Mouse (Mus musculus) MEL (cell line): ENCODE results near the gene Plek. TPM values are rescaled to one million over a fixed set of nuclear protein-coding genes. Genes with fewer than 3 reads are reported as not detected.
A peak's percentile ranks its signal among the peaks of the same experiment; 100 is the strongest.
"Not testable (repeated sequence)": the region's sequence is repeated elsewhere in the genome, so short reads cannot be mapped to it uniquely, and the experiment has no call there.

Experiments
- DNase-seq: peaks from one replicate; pipeline ENCODE4 v3.0.0; 2011; ENCODE audit warnings: low read depth, low spot score
- H3K27ac ChIP-seq: 2 replicates; pipeline ENCODE4 v1.5.1; 2012; ENCODE audit warnings: low read depth, mild to moderate bottlenecking, control low read depth, low read length, moderate library complexity; ENCODE audit not compliant: control insufficient read depth
- H3K27me3 ChIP-seq, 2 experiments: fragments of 150-350 bp in 1 of 2; sonication (generic) in 1 of 2; 2 replicates each; pipeline ENCODE4 v1.6.1; 2012; ENCODE audit warnings: low read length in 2 of 2, mild to moderate bottlenecking in 2 of 2, improper control_type of control experiment in 1 of 2, moderate library complexity in 1 of 2; ENCODE audit not compliant: insufficient read depth in 2 of 2, control insufficient read depth in 1 of 2
- H3K36me3 ChIP-seq, 2 experiments: 2 replicates each; pipeline ENCODE4 v1.6.1; 2012 to 2014; ENCODE audit warnings: low read length in 2 of 2, improper control_type of control experiment in 1 of 2, inconsistent platforms in 1 of 2, mild to moderate bottlenecking in 1 of 2; ENCODE audit not compliant: insufficient read depth in 2 of 2, control insufficient read depth in 1 of 2
- H3K4me1 ChIP-seq, 2 experiments: fragments of 150-350 bp in 1 of 2; sonication (generic) in 1 of 2; 2 replicates each; pipeline ENCODE4 v1.6.1; 2012; ENCODE audit warnings: low read length in 2 of 2, improper control_type of control experiment in 1 of 2, mild to moderate bottlenecking in 1 of 2; ENCODE audit not compliant: insufficient read depth in 2 of 2, control insufficient read depth in 1 of 2
- H3K4me3 ChIP-seq, 2 experiments: fragments of 150-350 bp in 1 of 2; sonication (generic) in 1 of 2; 2 replicates each; pipeline ENCODE4 v1.5.1; 2012; ENCODE audit warnings: low read depth in 2 of 2, low read length in 2 of 2, mild to moderate bottlenecking in 2 of 2, moderate library complexity in 2 of 2, control low read depth in 1 of 2, improper control_type of control experiment in 1 of 2; ENCODE audit not compliant: control insufficient read depth in 1 of 2, insufficient read depth in 1 of 2
- H3K79me2 ChIP-seq: 2 replicates; pipeline ENCODE4 v1.6.1; 2012; ENCODE audit warnings: mild to moderate bottlenecking, low read length, moderate library complexity; ENCODE audit not compliant: control insufficient read depth, poor library complexity, insufficient read depth
- H3K9ac ChIP-seq: 2 replicates; pipeline ENCODE4 v1.6.1; 2012; ENCODE audit warnings: low read depth, mild to moderate bottlenecking, control low read depth, low read length, moderate library complexity; ENCODE audit not compliant: control insufficient read depth, poor library complexity, severe bottlenecking
- H3K9me3 ChIP-seq: fragments of 150-350 bp; sonication (generic); replicated peaks from 2 replicates; pipeline ENCODE4 v1.6.1; 2012; ENCODE audit warnings: mild to moderate bottlenecking, low read length, improper control_type of control experiment, moderate library complexity; ENCODE audit not compliant: insufficient read depth
- BHLHE40 ChIP-seq: IDR thresholded peaks from 2 replicates; pipeline ENCODE4 v1.6.1; 2012; ENCODE audit warnings: low read depth, mild to moderate bottlenecking, inconsistent platforms, low read length, improper control_type of control experiment, borderline replicate concordance
- CTCF ChIP-seq, 3 experiments: IDR thresholded peaks in 2 of 3; conservative IDR thresholded peaks in 1 of 3; 2 replicates each; pipeline ENCODE4 v1.5.1; 2011 to 2012; ENCODE audit warnings: low read length in 3 of 3, low read depth in 2 of 3, mild to moderate bottlenecking in 2 of 3, improper control_type of control experiment in 1 of 3, inconsistent platforms in 1 of 3, mixed read lengths in 1 of 3, moderate library complexity in 1 of 3; ENCODE audit not compliant: control insufficient read depth in 1 of 3, insufficient read depth in 1 of 3, poor library complexity in 1 of 3, severe bottlenecking in 1 of 3
- E2F4 ChIP-seq: IDR thresholded peaks from 2 replicates; pipeline ENCODE4 v1.6.1; 2011; ENCODE audit warnings: low read depth, low read length, improper control_type of control experiment, borderline replicate concordance
- ELF1 ChIP-seq: IDR thresholded peaks from 2 replicates; pipeline ENCODE4 v1.6.1; 2014; ENCODE audit warnings: low read depth, mild to moderate bottlenecking, inconsistent platforms, low read length, improper control_type of control experiment, moderate library complexity
- EP300 ChIP-seq, 2 experiments: IDR thresholded peaks; 2 replicates each; pipeline ENCODE4 v1.6.1; 2011; ENCODE audit warnings: improper control_type of control experiment in 2 of 2, low read length in 2 of 2, low read depth in 1 of 2, mild to moderate bottlenecking in 1 of 2
- ETS1 ChIP-seq: IDR thresholded peaks from 2 replicates; pipeline ENCODE4 v1.6.1; 2012; ENCODE audit warnings: low read depth, mild to moderate bottlenecking, inconsistent platforms, low read length, improper control_type of control experiment, moderate library complexity
- GABPA ChIP-seq: IDR thresholded peaks from 2 replicates; pipeline ENCODE4 v1.6.1; 2012; ENCODE audit warnings: low read depth, mild to moderate bottlenecking, inconsistent platforms, low read length, improper control_type of control experiment, moderate library complexity
- GATA1 ChIP-seq: IDR thresholded peaks from 2 replicates; pipeline ENCODE4 v1.6.1; 2011; ENCODE audit warnings: low read depth, low read length, improper control_type of control experiment
- HCFC1 ChIP-seq: IDR thresholded peaks from 2 replicates; pipeline ENCODE4 v1.6.1; 2012; ENCODE audit warnings: low read depth, mild to moderate bottlenecking, inconsistent platforms, low read length, improper control_type of control experiment, moderate library complexity
- JUND ChIP-seq: IDR thresholded peaks from 2 replicates; pipeline ENCODE4 v1.6.1; 2011; ENCODE audit warnings: low read depth, mild to moderate bottlenecking, improper control_type of control experiment, low read length
- MAFK ChIP-seq: IDR thresholded peaks from 2 replicates; pipeline ENCODE4 v1.6.1; 2011; ENCODE audit warnings: low read depth, mild to moderate bottlenecking, low read length, improper control_type of control experiment, borderline replicate concordance
- MEF2A ChIP-seq: IDR thresholded peaks from 2 replicates; pipeline ENCODE4 v1.6.1; 2014; ENCODE audit warnings: low read depth, mild to moderate bottlenecking, inconsistent platforms, low read length, improper control_type of control experiment; ENCODE audit not compliant: poor library complexity, insufficient replicate concordance, severe bottlenecking; ENCODE audit errors: extremely low read depth
- MXI1 ChIP-seq: IDR thresholded peaks from 2 replicates; pipeline ENCODE4 v1.6.1; 2011; ENCODE audit warnings: mild to moderate bottlenecking, low read depth, low read length, improper control_type of control experiment
- MYB ChIP-seq: IDR thresholded peaks from 2 replicates; pipeline ENCODE4 v1.6.1; 2011; ENCODE audit warnings: mild to moderate bottlenecking, low read depth, low read length, improper control_type of control experiment
- MYC ChIP-seq: IDR thresholded peaks from 2 replicates; pipeline ENCODE4 v1.6.1; 2011; ENCODE audit warnings: low read depth, mild to moderate bottlenecking, low read length, improper control_type of control experiment, moderate library complexity
- NELFE ChIP-seq: IDR thresholded peaks from 2 replicates; pipeline ENCODE4 v1.6.1; 2011; ENCODE audit warnings: low read depth, low read length, improper control_type of control experiment
- NRF1 ChIP-seq: IDR thresholded peaks from 2 replicates; pipeline ENCODE4 v1.6.1; 2014; ENCODE audit warnings: low read depth, mild to moderate bottlenecking, inconsistent platforms, low read length, improper control_type of control experiment, moderate library complexity; ENCODE audit not compliant: poor library complexity, insufficient read depth, severe bottlenecking
- POLR2AphosphoS5 ChIP-seq: IDR thresholded peaks from 2 replicates; pipeline ENCODE4 v1.6.1; 2012; ENCODE audit warnings: low read depth, borderline replicate concordance, mild to moderate bottlenecking, inconsistent platforms, low read length, moderate library complexity, mixed read lengths
- RCOR1 ChIP-seq: IDR thresholded peaks from 2 replicates; pipeline ENCODE4 v1.6.1; 2012; ENCODE audit warnings: low read depth, mild to moderate bottlenecking, inconsistent platforms, low read length, improper control_type of control experiment
- SIN3A ChIP-seq: IDR thresholded peaks from 2 replicates; pipeline ENCODE4 v1.6.1; 2012; ENCODE audit warnings: low read length, improper control_type of control experiment, inconsistent platforms
- SMC3 ChIP-seq: IDR thresholded peaks from 2 replicates; pipeline ENCODE4 v1.6.1; 2011; ENCODE audit warnings: low read depth, low read length, improper control_type of control experiment
- TAL1 ChIP-seq: IDR thresholded peaks from 2 replicates; pipeline ENCODE4 v1.6.1; 2012; ENCODE audit warnings: mild to moderate bottlenecking, inconsistent platforms, low read length, moderate library complexity, mixed read lengths
- TCF12 ChIP-seq: IDR thresholded peaks from 2 replicates; pipeline ENCODE4 v1.6.1; 2014; ENCODE audit warnings: low read depth, mild to moderate bottlenecking, inconsistent platforms, low read length, improper control_type of control experiment, moderate library complexity
- USF1 ChIP-seq: IDR thresholded peaks from 2 replicates; pipeline ENCODE4 v1.6.1; 2014; ENCODE audit warnings: low read depth, mild to moderate bottlenecking, inconsistent platforms, low read length, improper control_type of control experiment, moderate library complexity
- ZC3H11A ChIP-seq: IDR thresholded peaks from 2 replicates; pipeline ENCODE4 v1.6.1; 2012; ENCODE audit warnings: low read depth, mild to moderate bottlenecking, inconsistent platforms, low read length, improper control_type of control experiment
- ZKSCAN1 ChIP-seq: IDR thresholded peaks from 2 replicates; pipeline ENCODE4 v1.6.1; 2012; ENCODE audit warnings: low read depth, mild to moderate bottlenecking, inconsistent platforms, low read length, improper control_type of control experiment, moderate library complexity
- ZMIZ1 ChIP-seq: IDR thresholded peaks from 2 replicates; pipeline ENCODE4 v1.6.1; 2012; ENCODE audit warnings: low read depth, mild to moderate bottlenecking, inconsistent platforms, low read length, improper control_type of control experiment, moderate library complexity
- ZNF384 ChIP-seq: IDR thresholded peaks from 2 replicates; pipeline ENCODE4 v1.6.1; 2012; ENCODE audit warnings: low read depth, mild to moderate bottlenecking, inconsistent platforms, low read length, improper control_type of control experiment
- polyA plus RNA-seq, 2 experiments: library from polyadenylated mRNA; stranded (reverse) in 1 of 2; unstranded in 1 of 2; fragments of >175 nt in 1 of 2; fragments of >200 nt in 1 of 2; gene quantifications; 2 replicates each; pipeline versions ENCODE4 v1.2.1 to v1.2.4; 2012; ENCODE audit warnings: low replicate concordance in 2 of 2, low read depth in 1 of 2; ENCODE audit not compliant: insufficient read length in 2 of 2, insufficient read depth in 1 of 2, missing spikeins in 1 of 2
- total RNA-seq: library from RNA; depleted of rRNA; stranded (reverse); fragments of 300-350 nt; gene quantifications from 2 replicates; pipeline ENCODE4 v1.2.3, GENCODE M21; 2012

Plek gene
- total and polyA plus RNA-seq, 3 experiments, result 51.5 to 357 (median 76.7) TPM

DNA sequence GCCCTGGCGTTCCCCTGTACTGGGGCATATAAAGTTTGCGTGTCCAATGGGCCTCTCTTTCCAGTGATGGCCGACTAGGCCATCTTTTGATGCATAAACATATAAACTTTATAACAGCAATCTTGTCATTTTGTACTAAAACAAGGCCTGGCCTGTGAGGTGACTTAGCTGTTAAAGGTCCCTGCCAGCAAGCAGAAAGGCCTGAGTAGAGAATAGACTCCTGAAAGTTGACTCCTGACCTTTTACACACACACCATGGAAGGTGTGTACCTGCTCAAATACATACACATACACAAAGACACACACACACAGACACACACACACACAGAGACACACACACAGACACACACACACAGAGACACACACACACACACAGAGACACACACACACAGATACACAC, 45.7 kb downstream of the Plek start:
- not testable (repeated sequence) for H3K27me3 ChIP-seq, H3K9me3 ChIP-seq
- peak; percentile 52 for DNase-seq
- TF ChIP-seq SIN3A (peak; percentile 11; the same call in 1 of the 2 replicates), MXI1 (peak; percentile 7; the same call in 1 of the 2 replicates)
- peaks cover 55% of the 10 kb centered on the region for H3K79me2 ChIP-seq
- peak overlapping the region; percentile 69 to 71 for H3K4me3 ChIP-seq
- peak overlapping the region; percentile 93 for H3K27ac ChIP-seq
- H3K9ac ChIP-seq, result peak overlapping the region; percentile 74
- H3K36me3 ChIP-seq, result peaks cover 0 to 45% of the 10 kb centered on the region in 2 experiments; a peak in 2 of 4 replicates
- H3K4me1 ChIP-seq, result peaks cover 25 to 36% of the 10 kb centered on the region in 2 experiments

GRCm38 (mm10) chr11:17004899-17005846, 47.0 kb downstream of the Plek start:
- H3K36me3 ChIP-seq, result peaks cover 0 to 57% of the 10 kb centered on the region in 2 experiments; a peak in 3 of 4 replicates
- peaks cover 66% of the 10 kb centered on the region for H3K79me2 ChIP-seq
- peak overlapping the region; percentile 73 for H3K9ac ChIP-seq
- H3K9me3 ChIP-seq, result no peaks in the 10 kb centered on the region
- peak overlapping the region; percentile 44 to 46 for H3K4me3 ChIP-seq
- peak overlapping the region; percentile 100 for H3K27ac ChIP-seq
- H3K27me3 ChIP-seq, result no peaks in the 10 kb centered on the region
- peak; percentile 99 for DNase-seq
- peaks cover 36 to 46% of the 10 kb centered on the region in 2 experiments for H3K4me1 ChIP-seq
- TF ChIP-seq GABPA (no peak), EP300 (IDR thresholded peaks at IDR 0.05; ENCODE audit: low read depth in 1 of 2, low read length in 2 of 2) (peak; percentile 100), ELF1 (peak; percentile 48; the same call in 1 of the 2 replicates), ZMIZ1 (no peak), USF1 (peak; percentile 86), CTCF (IDR thresholded peaks at IDR 0.05 in 2 of 3, conservative IDR thresholded peaks at IDR 0.05 in 1 of 3; ENCODE audit: control insufficient read depth in 1 of 3, insufficient read depth in 1 of 3, low read depth in 2 of 3, low read length in 3 of 3, poor library complexity in 1 of 3, severe bottlenecking in 1 of 3) (no peak), NRF1 (no peak), HCFC1 (peak; percentile 64), RCOR1 (peak; percentile 95), MAFK (peak; percentile 95), GATA1 (peak; percentile 99), ZC3H11A (no peak; the same call in 1 of the 2 replicates), BHLHE40 (peak; percentile 98), ZNF384 (peak; percentile 98), MEF2A (peak; percentile 92), MYB (peak; percentile 93), MYC (peak; percentile 97), MXI1 (peak; percentile 98), POLR2AphosphoS5 (no peak), TCF12 (peak; percentile 99), NELFE (no peak; the same call in 1 of the 2 replicates), ETS1 (peak; percentile 100), JUND (peak; percentile 94), E2F4 (no peak; the same call in 1 of the 2 replicates), ZKSCAN1 (no peak), TAL1 (peak; percentile 98), SMC3 (no peak)
